Mouse (Mus musculus) natural killer cell, adult 2 months (primary cell): ENCODE data around the gene Slc12a8.
A peak's percentile ranks its signal among the peaks of the same experiment; 100 is the strongest.
"Not testable (repeated sequence)": the region's sequence is repeated elsewhere in the genome, so short reads cannot be mapped to it uniquely, and the experiment has no call there.

Source experiments
- DNase-seq, 2 experiments: peaks; one replicate each; pipeline ENCODE4 v3.0.0; 2022; ENCODE audit warnings: low spot score in 2 of 2

Gene Slc12a8

DNA sequence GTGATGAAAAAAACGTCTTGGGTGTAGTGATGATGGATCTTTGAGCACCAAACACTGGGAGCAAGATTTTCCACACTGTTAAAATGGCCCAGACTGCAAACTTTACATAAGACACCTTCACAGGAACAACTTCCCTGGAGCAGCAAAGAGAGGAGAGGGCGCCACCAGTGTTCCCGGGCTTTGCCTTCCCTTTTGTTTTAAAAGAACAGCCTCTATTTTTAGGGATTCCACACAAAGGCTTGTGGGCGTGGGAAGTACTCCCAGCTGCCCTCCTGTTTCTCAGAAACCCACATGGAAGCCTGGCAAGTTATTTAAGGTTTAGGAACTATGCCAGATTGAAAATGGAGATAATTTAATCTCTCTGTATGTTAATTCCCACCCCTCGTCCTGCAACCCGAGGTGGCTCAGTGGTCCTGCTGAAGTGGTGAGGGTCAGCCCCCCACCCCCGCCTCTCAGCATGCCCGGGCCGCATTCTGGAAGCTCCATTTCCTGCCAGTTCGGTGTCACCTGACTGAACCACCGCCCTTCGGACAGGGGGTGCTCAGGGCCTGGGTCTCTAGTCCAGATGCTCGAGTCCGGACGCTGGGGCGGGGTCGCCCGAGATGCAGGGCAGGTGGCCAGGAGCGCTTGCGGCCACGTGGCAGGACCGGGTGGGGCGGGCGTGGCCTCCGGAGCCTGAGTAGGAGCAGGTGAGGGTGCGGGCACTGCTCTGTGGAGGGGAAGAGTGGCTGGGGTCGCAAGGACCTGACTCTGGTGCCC, at the start of gene Slc12a8:
TSS of gene Slc12a8 (plus strand) at position 522 of the 759 bp plus-strand sequence.
- DNase-seq = no peak

DNA sequence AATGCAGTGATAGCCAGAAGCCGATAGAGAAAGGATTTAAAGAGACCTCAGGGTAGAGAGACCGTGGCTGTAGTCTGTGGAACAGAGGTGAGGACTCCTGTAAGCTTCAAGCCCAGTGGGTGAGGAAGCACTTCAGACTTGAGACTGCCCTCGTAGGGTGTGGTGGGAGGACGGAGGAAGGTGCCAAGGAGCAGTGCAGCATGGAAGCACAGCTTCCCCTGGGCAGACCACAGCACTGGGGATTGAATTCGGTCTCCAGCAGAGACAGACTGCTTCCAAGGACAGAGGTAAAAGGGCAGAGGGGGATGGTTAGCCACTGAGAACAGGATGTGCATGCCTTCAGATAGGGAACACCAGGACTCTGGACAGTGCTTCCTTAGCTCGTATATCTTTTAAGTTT, 49.7 kb upstream of the Slc12a8 start:
- DNase-seq = no peak

DNA sequence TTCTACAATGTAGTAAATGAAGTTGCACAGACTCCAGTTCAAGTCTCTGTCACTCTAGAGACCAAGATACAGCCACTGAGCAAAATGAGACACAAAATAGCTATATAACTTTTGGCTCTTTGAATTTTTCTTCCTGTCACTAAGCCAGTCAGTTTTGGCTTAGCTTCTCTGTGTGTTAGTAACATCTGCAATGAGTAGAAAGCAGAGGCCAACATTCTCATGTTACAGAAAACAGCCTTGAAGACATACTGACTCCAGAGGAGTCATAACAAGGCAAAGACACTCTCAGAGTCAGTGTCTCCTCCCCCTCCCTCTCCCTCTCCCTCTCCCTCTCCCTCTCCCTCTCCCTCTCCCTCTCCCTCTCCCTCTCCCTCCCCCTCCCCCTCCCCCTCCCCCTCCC, 47.2 kb upstream of the Slc12a8 start:
- no peak for DNase-seq

DNA sequence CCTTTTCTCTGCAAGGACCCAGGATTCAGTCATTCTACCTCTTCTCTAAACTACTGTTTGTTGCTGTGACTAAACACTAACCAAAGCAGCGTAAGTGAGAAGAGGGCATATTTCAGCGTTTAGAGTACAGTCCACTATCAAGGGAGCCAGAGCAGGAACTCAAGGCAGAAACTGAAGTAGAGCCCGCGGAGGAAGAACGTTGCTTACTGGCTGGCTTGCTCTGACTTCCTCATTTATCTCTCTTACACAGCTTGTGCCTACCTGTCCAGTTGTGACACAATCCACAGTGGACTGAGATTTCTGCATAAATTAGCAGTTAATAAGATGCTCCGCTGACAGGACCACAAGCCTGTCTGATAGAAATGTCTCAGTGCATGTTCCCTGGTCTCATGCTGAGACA, 42.7 kb upstream of the Slc12a8 start:
- no peak for DNase-seq

DNA sequence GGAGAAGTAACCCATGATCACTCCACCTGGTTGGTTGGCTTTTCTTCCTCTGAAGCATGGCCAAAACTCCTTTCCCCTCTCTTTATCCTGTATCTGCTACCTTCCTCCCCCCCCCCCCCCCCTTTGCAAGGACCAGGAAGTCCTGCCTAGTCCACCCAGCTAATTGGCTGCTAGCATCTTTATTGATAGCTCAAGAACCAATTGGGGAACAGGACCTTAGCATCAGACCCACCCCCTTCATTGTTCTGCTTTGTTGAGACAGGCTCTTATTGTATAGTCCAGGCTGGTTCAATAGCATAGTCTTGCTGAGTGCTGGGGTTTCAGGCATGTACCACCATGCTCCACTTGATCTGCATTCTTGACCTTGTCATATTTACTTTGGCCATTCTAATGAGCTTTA, 37.2 kb upstream of the Slc12a8 start:
- no peak for DNase-seq

DNA sequence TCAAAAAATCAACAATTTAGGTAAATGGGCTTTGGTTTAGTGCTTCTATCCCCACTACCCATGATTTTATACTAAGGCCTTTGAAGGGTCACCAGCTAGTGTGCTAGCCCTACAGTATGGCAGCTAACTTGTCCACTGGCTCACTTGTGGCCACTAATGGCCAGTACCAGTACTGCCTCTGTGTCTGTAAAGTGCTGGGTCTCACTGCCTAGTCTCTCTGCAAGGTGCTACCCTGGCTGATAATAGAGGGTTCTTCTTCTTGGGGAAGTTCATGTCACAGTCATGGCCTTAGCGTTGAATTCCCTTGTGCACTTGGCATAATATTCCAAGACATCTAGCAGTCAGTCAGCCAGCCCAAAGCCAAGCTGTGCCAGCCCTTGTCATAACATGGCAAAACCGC, 36.0 kb upstream of the Slc12a8 start:
- DNase-seq = peak; percentile 12 to 17

DNA sequence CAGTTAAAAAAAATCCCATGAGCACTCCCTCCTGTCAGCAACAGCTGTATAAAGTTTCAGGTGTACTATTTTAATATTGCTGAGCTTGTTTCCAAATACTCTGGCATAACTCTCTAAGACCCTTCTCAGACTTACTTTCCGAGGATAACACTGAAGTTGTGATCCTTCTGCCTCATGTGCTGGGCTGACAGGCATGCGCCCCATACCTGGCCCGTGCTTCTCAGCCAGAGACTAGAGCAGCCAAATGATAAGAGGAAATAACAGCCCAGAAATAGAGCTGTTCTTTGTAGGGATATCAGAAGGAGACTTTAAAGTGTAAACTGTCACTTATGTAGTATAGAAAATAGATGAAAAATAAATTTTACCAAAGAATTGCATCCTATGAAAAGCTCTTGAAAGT, 34.8 kb upstream of the Slc12a8 start:
- no peak for DNase-seq

DNA sequence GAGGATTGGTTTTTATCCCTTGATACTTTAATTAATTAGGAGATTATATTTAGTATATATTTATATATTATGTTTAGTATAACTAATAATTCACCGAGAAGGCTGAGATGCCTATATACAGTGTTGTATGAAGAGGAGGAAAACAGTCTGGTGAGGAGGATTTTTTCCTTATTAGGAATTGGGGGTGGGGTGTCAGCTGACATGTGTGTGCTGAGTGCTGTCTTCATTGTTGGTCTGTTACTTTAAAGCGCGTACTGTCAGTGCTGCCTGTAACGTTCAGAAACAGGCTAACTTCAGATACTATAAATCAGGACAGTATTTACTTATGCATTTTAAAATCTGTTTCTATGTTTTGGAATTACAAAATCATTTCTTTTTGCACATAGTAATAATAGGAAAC, 29.4 kb upstream of the Slc12a8 start:
- DNase-seq = no peak

DNA sequence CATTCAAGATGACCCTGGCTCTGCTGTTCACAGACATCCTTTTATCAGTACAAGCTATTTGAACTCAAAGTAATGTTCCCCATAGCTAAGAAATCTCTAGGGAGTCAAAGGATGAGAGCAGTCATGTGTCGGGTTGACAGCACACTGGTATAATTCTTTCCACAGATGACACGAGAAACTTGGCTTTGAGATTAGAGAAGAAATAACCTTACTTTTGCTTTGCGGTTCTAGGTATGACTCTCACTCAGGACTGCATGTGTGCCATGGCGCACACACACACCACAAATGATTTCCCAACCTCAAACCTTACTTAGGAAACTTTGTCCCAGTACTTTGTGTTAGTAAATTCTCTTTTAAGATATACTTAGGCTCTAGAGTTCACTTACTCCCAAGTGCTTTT, 22.8 kb upstream of the Slc12a8 start:
- no peak for DNase-seq

DNA sequence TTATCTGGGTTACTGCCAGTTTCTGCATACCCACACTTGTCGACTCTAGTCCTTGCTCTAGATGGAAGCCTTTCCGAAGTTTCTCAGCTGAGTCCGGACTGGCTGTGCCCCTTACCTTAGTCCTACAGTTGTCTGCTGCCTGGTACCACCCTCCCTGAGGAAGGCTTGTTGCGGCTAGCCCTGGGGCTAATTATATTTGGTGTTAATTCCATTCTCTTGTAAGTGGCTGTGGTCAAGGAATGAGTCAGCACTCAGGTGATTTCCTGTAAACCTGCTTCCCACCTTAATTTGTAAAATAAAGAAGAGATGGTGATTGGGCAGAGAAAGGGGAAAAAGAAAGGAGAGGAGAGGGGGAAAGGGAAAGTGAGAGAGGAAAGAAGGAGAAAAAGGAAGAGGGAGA, 9.0 kb upstream of the Slc12a8 start:
- no peak for DNase-seq

DNA sequence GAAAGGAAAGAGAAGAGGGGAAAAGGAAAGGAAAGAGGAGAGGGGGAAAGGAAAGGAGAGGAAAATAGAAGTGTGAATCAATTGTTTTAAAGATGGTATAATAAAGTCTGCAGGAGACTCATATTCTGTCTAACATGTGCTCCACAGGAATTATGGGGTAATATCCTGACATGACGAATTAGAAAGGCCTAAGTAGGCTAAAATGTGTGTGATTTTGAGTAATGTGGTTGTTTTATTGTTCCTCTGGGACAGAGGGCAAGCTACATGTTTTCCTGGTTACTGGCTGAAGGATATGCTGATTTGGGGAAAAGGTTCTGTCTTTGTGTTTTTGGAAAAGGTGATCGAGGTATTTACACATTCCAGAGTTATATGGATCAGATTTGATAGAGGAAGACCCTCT, 7.9 kb upstream of the Slc12a8 start:
- DNase-seq = not testable (repeated sequence)

DNA sequence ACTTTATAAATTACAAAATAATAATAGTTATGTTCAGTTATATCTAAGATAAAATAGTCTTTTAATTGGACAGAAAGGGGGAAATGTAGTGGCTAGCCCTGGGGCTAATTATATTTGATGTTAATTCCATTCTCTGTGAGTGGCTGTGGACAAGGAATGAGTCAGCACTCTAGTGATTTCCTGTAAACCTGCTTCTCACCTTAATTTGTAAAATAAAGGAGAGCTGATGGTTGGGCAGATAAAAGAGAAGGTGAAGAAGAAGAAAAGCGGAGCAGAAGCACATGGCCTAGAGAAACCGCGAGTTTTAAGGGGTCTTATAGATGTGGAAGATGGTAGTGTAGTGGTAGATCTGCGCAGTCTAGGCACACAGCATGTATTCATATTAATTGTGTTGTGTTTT, 6.3 kb upstream of the Slc12a8 start:
- DNase-seq = not testable (repeated sequence)

DNA sequence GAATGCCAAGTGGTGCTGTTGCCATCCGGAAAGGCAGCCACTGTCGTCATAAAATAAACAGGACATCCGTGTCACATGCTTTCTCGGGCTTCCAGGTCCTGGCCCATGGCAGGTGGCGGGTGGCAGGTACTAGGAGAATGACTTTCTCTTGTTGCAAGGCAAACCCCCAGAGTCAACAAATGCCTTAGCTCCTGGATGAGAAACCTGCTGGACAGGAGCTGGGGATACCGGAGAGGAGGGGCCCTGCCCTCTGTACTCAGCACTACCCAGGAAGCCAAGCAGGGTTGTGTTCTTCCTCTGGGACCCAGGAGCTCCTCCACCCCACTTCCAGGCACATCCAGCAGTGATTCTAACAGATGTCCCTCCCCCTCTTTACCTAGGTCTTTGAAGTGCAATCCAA, 4.6 kb upstream of the Slc12a8 start:
- DNase-seq = no peak

DNA sequence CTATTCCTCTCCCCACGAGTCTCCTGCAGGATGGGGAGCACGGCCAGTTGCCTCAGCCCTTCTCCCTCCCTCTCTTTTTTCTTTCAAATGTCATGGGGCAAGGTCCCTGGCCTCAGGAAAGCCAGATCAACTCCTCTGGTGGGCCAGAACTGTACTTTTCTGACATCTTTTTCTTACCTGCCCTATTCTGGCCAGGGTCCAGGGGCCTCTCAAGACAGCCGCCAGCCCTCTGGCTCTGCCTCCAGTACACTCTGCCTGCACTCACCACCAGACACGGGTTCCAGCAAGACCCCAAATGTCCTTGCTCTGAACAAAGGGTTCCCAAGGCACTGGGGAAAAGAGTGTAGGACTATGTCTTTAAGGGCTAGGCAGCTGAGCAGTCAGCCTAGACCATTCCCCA, 499 bp downstream of the Slc12a8 start:
- no peak for DNase-seq

DNA sequence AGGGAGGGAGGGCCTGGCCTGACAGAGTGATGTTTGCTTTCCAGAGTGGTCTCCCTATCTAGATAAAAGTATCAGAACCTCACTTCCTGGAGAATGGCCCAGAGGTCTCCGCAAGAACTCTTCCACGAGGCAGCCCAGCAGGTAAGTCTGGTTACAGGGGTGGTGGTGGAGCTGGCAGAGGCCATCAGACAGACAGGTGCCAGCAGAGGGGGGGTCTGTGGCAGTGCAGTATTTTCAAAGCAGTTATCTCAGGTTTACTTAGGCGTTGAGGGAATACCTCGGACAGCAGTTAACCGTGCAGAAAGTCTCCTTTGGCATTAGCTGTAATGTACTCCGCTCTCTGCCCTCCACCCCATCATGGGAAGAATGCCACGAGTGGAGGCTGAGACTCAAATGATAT, 1.1 kb downstream of the Slc12a8 start:
- DNase-seq = no peak

DNA sequence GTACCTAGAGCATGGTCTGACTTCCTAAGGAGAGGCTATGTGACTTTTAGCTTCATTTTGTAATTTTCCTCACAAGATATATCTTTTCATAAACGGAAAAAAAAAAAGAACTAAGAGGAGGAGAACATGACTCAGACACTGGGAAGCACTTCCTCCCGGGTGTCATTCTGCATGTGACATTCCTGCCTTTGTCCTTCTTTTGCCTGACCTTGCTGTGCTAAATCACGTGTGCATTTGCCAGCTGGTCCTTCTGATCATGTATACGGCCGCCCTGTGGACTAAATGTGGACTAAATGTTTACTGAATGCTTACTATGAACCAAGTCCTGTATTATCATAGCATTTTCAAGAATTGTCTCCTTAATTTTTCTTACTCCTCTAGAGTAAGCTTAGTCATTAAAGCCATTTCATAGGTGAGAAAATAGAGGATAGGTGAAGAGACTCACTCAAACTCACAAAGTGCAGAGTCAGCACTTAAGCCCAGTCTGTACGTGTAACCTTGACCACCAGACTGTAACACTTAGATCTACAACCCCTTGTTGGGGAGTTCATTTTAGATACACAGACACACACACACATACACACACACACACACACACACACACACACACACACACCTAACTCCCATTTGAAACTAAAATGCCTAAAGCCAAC, 2.9 kb downstream of the Slc12a8 start:
- DNase-seq = no peak

DNA sequence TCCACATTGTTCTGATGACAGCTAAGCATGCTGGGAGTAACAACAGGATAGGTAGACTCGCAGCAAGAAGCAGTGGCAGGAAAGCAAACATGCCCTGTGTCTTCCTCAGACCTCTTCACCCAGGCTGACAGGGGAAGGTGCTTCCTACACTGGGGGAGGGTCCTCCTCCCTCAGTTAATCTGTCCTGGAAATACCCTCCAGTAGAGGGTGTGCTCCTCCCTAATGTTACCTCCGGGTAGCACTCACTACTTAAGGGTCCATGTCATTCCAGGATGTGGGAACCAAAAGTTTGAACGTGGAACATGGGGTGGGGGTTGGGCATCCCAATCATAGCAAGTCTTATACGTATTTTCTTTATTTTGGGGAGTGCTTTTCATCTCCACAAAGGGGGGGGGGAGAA, 5.4 kb downstream of the Slc12a8 start:
- DNase-seq = no peak

DNA sequence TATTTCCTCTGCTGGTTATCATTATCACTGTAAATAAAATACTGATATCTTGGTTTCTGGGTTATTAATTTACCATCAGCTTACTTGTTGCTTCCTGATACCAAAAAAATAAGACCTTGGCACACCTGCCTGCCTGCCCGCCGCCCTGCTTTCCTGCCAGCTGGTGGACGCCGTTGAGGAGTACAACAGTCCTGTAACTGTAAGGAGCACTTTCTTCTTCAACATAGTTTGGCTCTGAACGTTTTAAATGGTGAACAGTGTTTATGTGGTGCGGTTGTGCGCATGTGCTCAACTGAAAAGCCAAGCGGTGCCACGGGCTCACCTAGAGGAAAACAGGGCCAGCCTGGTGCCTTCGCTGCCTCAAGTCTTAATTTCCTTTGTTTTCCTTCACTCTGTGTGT, 6.4 kb downstream of the Slc12a8 start:
- no peak for DNase-seq

DNA sequence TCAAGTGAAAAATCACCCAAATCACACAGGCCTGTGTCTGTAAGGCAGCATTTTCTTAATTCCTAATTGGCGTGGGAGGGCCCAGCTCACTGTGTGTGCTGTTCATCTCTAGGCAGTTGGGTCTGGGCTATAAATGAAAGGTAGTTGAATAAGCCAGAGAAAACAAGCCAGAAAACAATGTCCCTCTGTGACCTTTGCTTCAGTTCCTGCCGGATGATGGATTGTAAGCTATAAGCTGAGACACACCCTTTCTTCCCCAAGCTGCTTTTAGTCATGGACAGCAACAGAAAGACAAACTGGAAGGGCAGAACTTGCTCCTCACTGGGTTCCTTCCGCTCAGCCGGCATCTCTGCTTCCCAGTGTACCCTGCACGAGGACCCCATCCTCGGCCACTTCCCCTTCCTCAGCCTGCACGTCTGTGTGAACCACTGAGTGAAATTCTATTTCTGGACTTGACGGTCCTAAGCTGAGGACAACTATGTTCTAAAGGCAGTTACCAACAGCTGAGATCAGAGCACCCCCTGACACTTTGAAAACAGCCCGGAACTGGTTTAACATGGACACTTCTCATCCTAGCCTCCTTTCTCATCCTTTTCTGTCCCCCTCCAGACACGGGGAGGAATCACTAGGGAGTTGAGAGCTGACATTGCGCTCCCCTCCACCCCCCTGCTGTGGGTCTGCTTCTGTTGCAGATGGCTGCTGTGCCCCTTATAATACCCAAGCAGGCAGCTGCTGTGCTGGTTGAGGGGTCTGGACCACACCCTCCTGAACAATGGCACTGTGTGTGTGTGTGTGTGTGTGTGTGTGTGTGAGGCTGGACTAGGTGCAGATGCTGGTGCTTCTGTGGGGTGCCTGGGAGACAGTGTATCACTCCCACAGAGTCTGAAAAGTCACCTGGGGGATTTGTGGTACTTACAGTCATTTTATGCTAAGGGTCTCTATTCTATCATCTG, 12.7 kb downstream of the Slc12a8 start:
- no peak for DNase-seq

DNA sequence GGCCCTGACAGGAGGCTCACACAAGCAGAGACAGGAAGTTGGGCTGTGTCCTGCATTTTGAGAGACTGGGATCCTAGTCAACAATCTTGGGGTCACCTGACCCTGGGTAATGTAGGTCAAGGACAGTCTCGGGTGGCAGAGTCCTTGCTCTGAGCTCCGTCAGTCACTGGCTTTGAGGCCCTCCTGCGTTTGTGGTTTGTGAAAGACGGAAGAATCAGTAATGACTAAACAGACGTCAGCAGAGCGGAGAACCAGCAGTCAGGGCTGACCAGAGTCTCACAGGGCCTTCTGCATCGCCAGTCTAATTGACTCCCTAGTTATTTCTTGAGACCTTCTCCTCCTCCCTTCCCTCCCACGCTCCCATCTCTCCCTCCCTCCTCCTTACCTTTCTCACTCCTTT, 14.1 kb downstream of the Slc12a8 start:
- peak in 1 of 2 experiments; percentile 5 for DNase-seq

DNA sequence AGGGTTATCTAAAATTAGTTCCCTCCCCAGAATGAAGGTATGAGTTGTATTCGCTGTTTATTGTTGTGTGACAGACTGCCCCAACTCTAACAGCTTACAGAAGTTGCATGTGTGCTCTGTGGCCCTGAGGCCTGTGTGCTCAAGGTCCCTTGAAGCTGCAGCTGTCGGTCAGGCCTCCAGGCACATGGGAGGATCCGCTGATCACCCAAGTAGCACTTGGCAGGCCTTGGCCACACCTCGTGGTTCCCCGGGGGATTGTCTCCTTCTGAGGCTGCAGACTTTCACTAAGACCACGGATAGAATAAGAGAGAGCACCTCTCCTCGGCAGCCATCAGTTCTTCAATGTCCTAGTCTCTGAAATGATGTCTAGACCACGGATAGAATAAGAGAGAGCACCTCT, 19.3 kb downstream of the Slc12a8 start:
- DNase-seq = no peak

DNA sequence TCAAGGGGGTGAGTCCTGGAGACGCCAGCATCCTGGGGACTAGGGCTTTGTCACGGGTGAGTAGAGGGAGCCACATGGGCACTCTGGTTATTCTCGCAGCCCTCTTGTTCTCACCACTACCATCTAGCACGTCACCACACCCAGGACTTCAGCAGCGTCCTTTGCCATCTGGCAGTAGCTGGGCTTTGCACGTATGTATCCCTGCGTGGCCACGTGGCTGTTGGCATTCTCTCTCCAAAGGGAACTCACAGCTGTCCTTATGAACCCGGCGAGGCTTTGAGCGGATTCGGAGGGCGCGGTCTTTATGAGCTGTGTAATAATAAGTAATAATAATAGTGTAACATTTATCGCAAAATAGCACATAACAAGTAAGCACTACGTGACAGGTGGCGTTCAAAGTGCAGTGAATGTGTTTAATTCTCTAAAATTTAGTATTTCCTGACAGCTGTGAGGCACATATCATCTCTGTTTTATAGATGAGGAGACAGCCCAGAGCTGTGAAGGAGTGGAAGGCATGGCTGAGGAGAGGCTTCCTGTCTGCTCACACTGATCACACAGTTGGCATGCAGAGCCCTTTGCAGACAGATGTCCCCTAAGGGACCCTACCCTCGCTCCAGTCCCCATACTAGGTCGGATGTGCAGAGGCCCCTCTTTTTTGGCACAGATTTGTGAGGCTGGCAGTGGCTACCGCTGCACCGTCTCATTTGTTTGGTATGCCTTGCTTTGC, 20.5 kb downstream of the Slc12a8 start:
- no peak for DNase-seq
